Mouse (Mus musculus) forebrain, postnatal 0 days (tissue): ENCODE data around the gene Cenpe. TPM values are rescaled to one million over a fixed set of nuclear protein-coding genes. Genes with fewer than 3 reads are reported as not detected.
"Not testable (repeated sequence)": the region's sequence is repeated elsewhere in the genome, so short reads cannot be mapped to it uniquely, and the experiment has no call there.

Experiments used
- ATAC-seq: fragments of 200-750 bp; cut with Nextera tagmentation; 2 replicates; pipeline ENCODE4 v1.8.0; 2017; ENCODE audit warnings: mild to moderate bottlenecking, moderate library complexity
- DNase-seq: peaks from one replicate; pipeline ENCODE4 v3.0.0-alpha.2; 2015
- H3K27ac ChIP-seq: fragments of 300-500 bp; sonication (generic); 2 replicates; pipeline ENCODE4 v1.5.1; 2014; ENCODE audit warnings: low read depth, mild to moderate bottlenecking, antibody characterized with exemption, low read length, moderate library complexity, mixed read lengths
- H3K27me3 ChIP-seq: fragments of 300-500 bp; sonication (generic); 2 replicates; pipeline ENCODE4 v1.6.1; 2014; ENCODE audit warnings: mild to moderate bottlenecking, low read length, mixed read lengths; ENCODE audit not compliant: insufficient read depth
- H3K36me3 ChIP-seq: fragments of 300-500 bp; sonication (generic); 2 replicates; pipeline ENCODE4 v1.6.1; 2014; ENCODE audit warnings: mild to moderate bottlenecking, moderate library complexity; ENCODE audit not compliant: insufficient read depth
- H3K4me1 ChIP-seq: fragments of 300-500 bp; sonication (generic); 2 replicates; pipeline ENCODE4 v1.6.1; 2014; ENCODE audit warnings: antibody characterized with exemption; ENCODE audit not compliant: insufficient read depth
- H3K4me2 ChIP-seq: fragments of 300-500 bp; sonication (generic); 2 replicates; pipeline ENCODE4 v1.6.1; 2014; ENCODE audit warnings: low read depth, mild to moderate bottlenecking, moderate library complexity
- H3K4me3 ChIP-seq: fragments of 300-500 bp; sonication (generic); 2 replicates; pipeline ENCODE4 v1.5.1; 2014; ENCODE audit warnings: low read depth, low read length, mixed read lengths
- H3K9ac ChIP-seq: fragments of 300-500 bp; sonication (generic); 2 replicates; pipeline ENCODE4 v1.6.1; 2014; ENCODE audit warnings: mild to moderate bottlenecking
- H3K9me3 ChIP-seq: fragments of 300-500 bp; sonication (generic); 2 replicates; pipeline ENCODE4 v1.6.1; 2016; ENCODE audit warnings: low read length
- CTCF ChIP-seq: sonication (generic); IDR thresholded peaks from 2 replicates; pipeline ENCODE4 v1.5.1; 2016; ENCODE audit warnings: antibody characterized with exemption, control low read depth, low read depth
- WGBS: fragments of 180-500 bp; shearing (Covaris S2); extraction: QIAGEN DNeasy Blood & Tissue Kit; methylation state at CpG from one replicate; pipeline ENCODE4 v1.1.7; 2014; 5-methylcytosine and 5-hydroxymethylcytosine counted together
- polyA plus RNA-seq: library from polyadenylated mRNA; unstranded; fragments of >200 nt; fragmentation: Nextera tagmentation; extraction: Ambion mirVana; gene quantifications from 2 replicates; pipeline ENCODE4 v1.2.1, GENCODE M21; 2015
- total RNA-seq: library from RNA; depleted of rRNA; stranded (reverse); fragments of >200 nt; gene quantifications from 2 replicates; pipeline ENCODE4 v1.2.3, GENCODE M21; 2014; rRNA removed

Cenpe gene
- 2.2 and 6.9 TPM in 2 replicates for total RNA-seq
- 1.8 and 2.7 TPM in 2 replicates for polyA plus RNA-seq

DNA sequence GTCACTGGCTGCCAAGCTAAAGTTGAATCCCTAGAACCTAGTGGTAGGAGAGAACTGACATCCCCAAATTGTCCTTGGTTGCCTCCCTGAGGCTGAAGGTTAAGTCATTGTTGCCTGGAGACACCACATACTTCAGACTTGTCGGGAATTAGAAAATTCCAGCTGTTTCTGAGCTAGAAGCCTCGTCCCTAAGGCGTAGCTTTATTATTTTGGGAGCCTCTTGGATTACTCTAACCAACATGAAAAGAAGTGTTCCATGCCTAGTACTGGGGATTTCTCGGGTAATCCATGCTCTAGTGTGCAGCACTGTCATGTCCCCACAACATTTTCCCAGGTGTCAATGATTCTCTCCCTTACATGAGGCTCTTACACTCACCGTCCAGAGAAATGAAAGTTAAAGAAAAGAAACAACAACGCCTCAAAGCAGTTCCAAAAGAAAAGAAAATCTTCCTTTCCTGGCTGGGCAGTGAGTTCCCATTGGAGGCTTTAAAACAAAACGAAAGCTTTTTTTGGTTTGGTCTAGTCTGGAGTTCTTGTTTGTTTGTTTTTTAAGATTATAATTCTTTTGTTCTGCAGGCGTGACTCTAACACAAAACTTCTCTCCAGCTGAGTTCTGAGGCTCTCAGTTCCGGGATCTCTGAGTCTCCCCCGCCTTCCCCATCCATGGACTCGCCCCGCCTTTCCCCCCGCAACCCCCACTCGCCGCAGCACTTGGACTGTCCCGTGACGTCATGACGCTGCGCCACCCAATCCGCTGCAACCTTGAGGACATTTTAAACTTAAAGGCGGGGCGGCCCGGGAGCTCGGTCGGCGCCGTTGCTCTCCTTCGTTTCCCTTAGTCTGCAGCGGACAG, at the start of gene Cenpe:
Gene Cenpe (plus strand): TSS at position 733 of the 853 bp plus-strand sequence.
- TF ChIP-seq CTCF = no peak
- Histone ChIP-seq H3K4me2 (peak within 1 kb of the TSS; percentile 81), H3K4me1 (peaks cover 6% of the 10 kb centered on the region), H3K4me3 (peak within 1 kb of the TSS; percentile 90), H3K9ac (peak within 1 kb of the TSS; percentile 43), H3K9me3 (no peaks in the 10 kb centered on the region), H3K27ac (no peak within 1 kb of the TSS; the same call in 1 of the 2 replicates), H3K36me3 (no peaks in the 10 kb centered on the region), H3K27me3 (no peaks in the 10 kb centered on the region)
- ATAC-seq (peak; percentile 98), DNase-seq (peak; percentile 95)
- WGBS = 4% methylated on average over 29 of the region's 29 CpGs

DNA sequence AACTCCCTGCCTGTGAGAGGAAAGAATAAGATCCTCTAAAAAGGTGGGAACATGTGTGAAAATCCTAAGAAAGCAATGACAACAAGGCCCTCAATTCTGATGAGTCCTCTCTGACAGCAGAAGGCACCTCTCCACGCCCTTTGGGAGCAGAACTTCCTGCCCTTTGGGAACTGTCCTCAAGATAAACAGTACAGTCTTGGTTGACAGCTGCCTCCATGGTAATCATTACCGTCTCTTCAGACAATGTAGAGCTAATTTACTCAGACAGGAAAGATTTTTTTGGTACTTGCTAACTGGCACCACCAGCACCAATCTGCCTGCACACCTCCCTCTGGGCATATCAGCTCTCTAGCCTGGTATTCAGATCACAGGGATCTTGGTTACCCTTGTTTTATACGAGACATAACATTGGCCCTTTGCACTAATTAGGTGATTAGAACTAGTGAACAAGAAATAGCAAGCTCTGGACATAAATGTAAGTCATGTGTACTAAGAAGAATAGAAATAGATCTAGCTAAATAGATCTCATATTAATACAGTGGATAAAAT, 40.4 kb upstream of the Cenpe start:
- whole genome bisulfite sequencing = 42% methylated on average over 3 of the region's 3 CpGs
- no peaks in the 10 kb centered on the region for H3K4me1 ChIP-seq
- H3K27ac ChIP-seq = no peak overlapping the region
- H3K9ac ChIP-seq = no peak overlapping the region
- no peaks in the 10 kb centered on the region for H3K9me3 ChIP-seq
- no peak for ATAC-seq
- no peak overlapping the region for H3K4me2 ChIP-seq
- no peak overlapping the region for H3K4me3 ChIP-seq
- no peak for TF ChIP-seq CTCF
- H3K27me3 ChIP-seq = no peaks in the 10 kb centered on the region
- H3K36me3 ChIP-seq = no peaks in the 10 kb centered on the region
- no peak for DNase-seq

DNA sequence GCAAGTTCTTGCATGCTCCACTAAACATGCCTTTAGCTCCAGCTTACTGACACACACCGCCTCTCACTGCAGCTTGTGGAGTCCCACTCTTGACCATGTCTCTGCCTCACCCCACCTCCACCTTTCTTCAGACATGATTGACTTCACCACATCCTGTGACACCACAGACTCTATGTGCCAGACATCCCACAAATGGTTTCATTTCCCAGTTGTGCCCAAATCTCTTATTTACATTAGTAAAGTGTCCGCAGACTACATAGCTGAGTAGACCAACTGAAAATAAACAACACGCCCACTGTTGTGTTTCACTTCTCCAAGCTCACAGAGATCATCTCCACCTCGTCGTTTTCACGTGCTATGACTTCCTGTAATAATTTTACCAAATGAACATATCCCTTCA, 20.5 kb upstream of the Cenpe start:
- no peak overlapping the region for H3K4me3 ChIP-seq
- no peaks in the 10 kb centered on the region for H3K9me3 ChIP-seq
- ATAC-seq = no peak
- no peak overlapping the region for H3K4me2 ChIP-seq
- WGBS = 79% methylated on average over 6 of the region's 6 CpGs
- no peak for DNase-seq
- TF ChIP-seq CTCF = no peak
- no peaks in the 10 kb centered on the region for H3K36me3 ChIP-seq
- H3K27me3 ChIP-seq = no peaks in the 10 kb centered on the region
- no peaks in the 10 kb centered on the region for H3K4me1 ChIP-seq
- no peak overlapping the region for H3K9ac ChIP-seq
- H3K27ac ChIP-seq = no peak overlapping the region

DNA sequence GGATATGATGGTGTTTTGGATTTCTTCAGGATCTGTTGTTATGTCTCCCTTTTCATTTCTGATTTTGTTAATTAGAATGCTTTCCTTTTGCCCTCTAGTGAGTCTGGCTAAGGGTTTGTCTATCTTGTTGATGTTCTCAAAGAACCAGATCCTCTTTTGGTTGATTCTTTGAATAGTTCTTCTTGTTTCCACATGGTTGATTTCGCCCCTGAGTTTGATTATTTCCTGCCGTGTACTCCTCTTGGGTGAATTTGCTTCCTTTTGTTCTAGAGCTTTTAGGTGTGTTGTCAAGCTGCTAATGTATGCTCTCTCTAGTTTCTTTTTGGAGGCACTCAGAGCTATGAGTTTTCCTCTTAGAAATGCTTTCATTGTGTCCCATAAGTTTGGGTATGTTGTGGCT, 14.3 kb upstream of the Cenpe start:
- not testable (repeated sequence) for H3K9ac ChIP-seq, H3K9me3 ChIP-seq, H3K27ac ChIP-seq, H3K4me2 ChIP-seq, DNase-seq, H3K4me1 ChIP-seq, H3K4me3 ChIP-seq, ATAC-seq, H3K27me3 ChIP-seq, H3K36me3 ChIP-seq
- WGBS = 54% methylated on average over 2 of the region's 2 CpGs

DNA sequence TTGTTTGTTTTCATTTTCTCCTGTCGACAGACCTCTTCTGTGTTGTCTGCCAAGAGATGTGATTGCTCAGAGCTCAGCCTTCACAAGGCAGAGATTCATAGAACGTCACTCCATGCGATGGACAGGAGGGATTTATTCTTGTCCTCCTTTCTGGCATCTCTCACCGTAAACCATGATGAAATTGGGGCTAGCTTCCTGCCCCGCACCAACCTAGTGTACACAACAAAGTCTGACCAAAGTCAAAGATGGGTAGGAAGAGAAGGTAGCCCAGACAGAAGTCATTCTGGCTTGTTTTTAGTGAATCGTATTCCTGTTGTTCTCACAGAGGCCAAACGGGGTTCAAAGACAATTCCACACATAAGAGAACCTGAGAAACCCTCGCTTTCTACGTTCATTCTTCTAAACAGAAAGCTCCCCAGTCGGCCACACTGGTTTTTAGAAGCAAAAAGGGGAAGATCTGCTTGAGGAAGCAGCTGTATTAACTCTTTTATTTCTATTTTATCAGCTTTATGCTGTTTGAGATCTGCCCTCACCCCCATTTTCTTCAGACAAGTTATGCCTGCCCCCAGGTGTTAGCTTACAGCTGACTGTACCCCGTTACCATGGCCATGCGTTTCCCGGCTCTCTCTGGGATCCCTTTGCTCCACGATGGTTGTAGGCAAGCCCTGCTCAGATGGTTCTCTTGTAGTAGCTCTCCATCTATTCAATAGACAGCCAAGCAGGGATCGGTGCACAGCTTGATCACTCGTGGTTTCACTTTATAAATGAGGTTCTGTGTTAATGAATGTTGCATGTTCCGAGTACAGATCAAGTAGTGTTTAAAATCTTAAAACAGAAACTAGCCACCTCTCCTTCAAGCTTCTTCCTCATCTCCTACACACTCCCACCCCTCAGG, 11.7 kb upstream of the Cenpe start:
- no peaks in the 10 kb centered on the region for H3K27me3 ChIP-seq
- 84% methylated on average over 17 of the region's 17 CpGs for WGBS
- no peak for ATAC-seq

DNA sequence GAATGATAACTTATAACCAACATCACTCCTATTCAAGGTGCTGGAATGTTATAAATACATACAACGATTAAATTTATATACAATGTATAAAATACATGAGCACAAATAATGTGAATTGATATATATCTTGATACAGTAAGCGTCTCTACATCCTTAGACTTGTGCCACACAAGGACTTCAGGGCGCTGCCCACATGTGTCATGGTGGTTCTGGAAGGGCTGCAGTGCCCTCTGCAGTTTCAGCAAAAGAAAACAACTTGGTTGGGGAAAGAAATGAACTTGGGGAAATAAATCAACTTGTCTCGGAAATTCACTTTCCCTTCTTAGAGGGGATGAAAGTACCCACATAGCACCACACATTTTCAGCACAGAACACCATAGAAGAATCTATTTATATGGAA, 5.7 kb upstream of the Cenpe start:
- Histone ChIP-seq H3K27ac (no peak overlapping the region), H3K4me1 (no peaks in the 10 kb centered on the region), H3K9me3 (no peaks in the 10 kb centered on the region), H3K36me3 (no peaks in the 10 kb centered on the region), H3K9ac (no peak overlapping the region), H3K4me3 (no peak overlapping the region), H3K4me2 (no peak overlapping the region), H3K27me3 (no peaks in the 10 kb centered on the region)
- peak; percentile 83 for ATAC-seq
- 45% methylated on average over 4 of the region's 4 CpGs for WGBS
- peak; percentile 78 for TF ChIP-seq CTCF
- peak; percentile 74 for DNase-seq

More for the DNA sequence above, 11.7 kb upstream of the Cenpe start:
- Histone ChIP-seq H3K4me2 (no peak overlapping the region), H3K9ac (no peak overlapping the region), H3K9me3 (no peaks in the 10 kb centered on the region), H3K4me3 (no peak overlapping the region), H3K4me1 (no peaks in the 10 kb centered on the region), H3K27ac (no peak overlapping the region), H3K36me3 (no peaks in the 10 kb centered on the region)
- no peak for DNase-seq
- no peak for TF ChIP-seq CTCF
